Mouse (Mus musculus) midbrain, embryonic 15.5 days (tissue): ENCODE measurements around the gene Krt28. TPM values are rescaled to one million over a fixed set of nuclear protein-coding genes. Genes with fewer than 3 reads are reported as not detected.

ENCODE experiments used
- ATAC-seq: fragments of 200-750 bp; cut with Nextera tagmentation; replicated peaks from 2 replicates; pipeline ENCODE4 v1.8.0; 2017; ENCODE audit warnings: moderate TSS enrichment
- H3K27ac ChIP-seq: fragments of 300-500 bp; sonication (generic); 2 replicates; pipeline ENCODE4 v1.5.1; 2015; ENCODE audit warnings: mild to moderate bottlenecking, inconsistent platforms
- H3K27me3 ChIP-seq: fragments of 300-500 bp; sonication (generic); replicated peaks from 2 replicates; pipeline ENCODE4 v1.6.1; 2015; ENCODE audit warnings: inconsistent platforms
- H3K36me3 ChIP-seq: fragments of 300-500 bp; sonication (generic); replicated peaks from 2 replicates; pipeline ENCODE4 v1.6.1; 2015; ENCODE audit warnings: inconsistent platforms
- H3K4me1 ChIP-seq: fragments of 300-500 bp; sonication (generic); 2 replicates; pipeline ENCODE4 v1.6.1; 2015; ENCODE audit warnings: inconsistent platforms
- H3K4me2 ChIP-seq: fragments of 300-500 bp; sonication (generic); 2 replicates; pipeline ENCODE4 v1.6.1; 2015; ENCODE audit warnings: inconsistent platforms, mild to moderate bottlenecking, moderate library complexity
- H3K4me3 ChIP-seq: fragments of 300-500 bp; sonication (generic); 2 replicates; pipeline ENCODE4 v1.5.1; 2015; ENCODE audit warnings: mild to moderate bottlenecking, inconsistent platforms
- H3K9ac ChIP-seq: fragments of 300-500 bp; sonication (generic); 2 replicates; pipeline ENCODE4 v1.6.1; 2015; ENCODE audit warnings: mild to moderate bottlenecking, inconsistent platforms
- H3K9me3 ChIP-seq: fragments of 300-500 bp; sonication (generic); 2 replicates; pipeline ENCODE4 v1.6.1; 2016; ENCODE audit warnings: inconsistent platforms
- WGBS: fragments of 180-500 bp; shearing (Covaris S2); methylation state at CpG from one replicate; pipeline ENCODE4 v1.1.7; 2015; ENCODE audit warnings: mixed read lengths; 5-methylcytosine and 5-hydroxymethylcytosine counted together
- polyA plus RNA-seq: library from polyadenylated mRNA; unstranded; fragments of >200 nt; fragmentation: Nextera tagmentation; extraction: Ambion mirVana; gene quantifications from 2 replicates; pipeline ENCODE4 v1.2.1, GENCODE M21; 2015

The Krt28 gene
- polyA plus RNA-seq, 1 experiment from 2014 or later, result 0.21 TPM

DNA sequence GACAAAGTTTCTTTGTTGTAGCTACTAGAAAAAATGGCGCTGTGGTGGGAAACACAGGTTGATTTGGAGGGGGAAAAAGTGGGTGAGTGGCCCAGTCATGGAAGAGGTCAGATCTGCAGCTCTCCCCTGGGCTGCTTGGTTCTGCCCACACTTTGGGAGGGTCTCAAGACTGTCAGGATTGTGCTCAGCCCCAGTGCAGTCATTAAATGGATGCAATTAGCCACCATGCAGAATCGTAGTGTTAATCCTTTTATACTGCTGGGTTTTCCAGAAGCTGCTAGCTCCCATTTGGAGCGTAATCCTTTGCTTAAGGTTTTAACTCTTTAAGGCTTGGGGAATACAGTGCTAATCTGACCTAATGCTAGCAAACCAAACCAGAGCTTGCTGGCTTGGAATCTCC, 21.3 kb upstream of the Krt28 start:
- Histone ChIP-seq H3K4me3 (no peak overlapping the region), H3K36me3 (no peaks in the 10 kb centered on the region), H3K27me3 (0 out of 2 replicates have a peak, but pooled peaks cover 4% of the 10 kb centered on the region), H3K9ac (no peak overlapping the region), H3K27ac (no peak overlapping the region), H3K4me1 (0 out of 2 replicates have a peak, but pooled peaks cover 5% of the 10 kb centered on the region), H3K4me2 (no peak overlapping the region), H3K9me3 (no peaks in the 10 kb centered on the region)
- no peak for ATAC-seq
- WGBS, result 15% methylated on average over 3 of the region's 3 CpGs

DNA sequence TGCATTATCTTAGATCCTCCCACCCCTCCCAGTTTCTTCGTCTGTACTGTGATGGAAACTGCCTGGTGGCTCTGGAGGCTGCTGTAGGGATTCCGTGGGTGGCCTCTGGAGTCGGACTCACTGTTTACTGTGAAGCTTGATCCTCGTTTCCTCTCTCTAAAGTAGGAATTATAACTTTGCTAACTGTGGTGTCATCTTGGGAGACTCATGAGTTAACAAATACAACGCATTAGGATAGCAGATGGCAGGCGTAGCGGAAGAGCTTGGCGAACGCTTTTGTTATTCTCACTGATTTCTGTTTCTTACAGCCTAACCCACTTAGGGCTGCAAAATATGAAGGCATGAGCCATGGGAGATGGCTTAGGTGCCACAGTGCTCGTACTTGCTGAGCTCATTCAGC, 17.8 kb upstream of the Krt28 start:
- H3K36me3 ChIP-seq, result no peaks in the 10 kb centered on the region

DNA sequence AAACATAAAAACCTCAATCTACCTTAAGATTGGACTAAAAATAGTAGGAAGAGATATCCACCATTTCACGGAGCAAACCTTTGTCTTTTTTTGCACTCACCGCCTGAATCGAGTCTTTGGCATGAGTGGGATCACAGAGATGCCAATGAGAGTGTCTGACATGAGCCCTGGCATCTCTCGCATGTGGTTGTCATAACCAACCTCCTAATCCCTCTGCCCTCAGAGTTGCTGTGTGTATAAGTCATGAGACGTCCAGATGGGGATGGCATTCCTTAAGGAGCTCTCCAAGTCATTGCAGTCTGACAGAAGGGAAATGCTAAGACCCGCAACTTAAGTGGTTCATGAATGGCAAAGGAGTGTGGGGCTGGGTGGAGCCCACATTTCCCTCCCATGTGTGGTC, 16.7 kb upstream of the Krt28 start:
- Histone ChIP-seq H3K27ac (no peak overlapping the region), H3K36me3 (no peaks in the 10 kb centered on the region), H3K27me3 (no peaks in the 10 kb centered on the region), H3K9ac (no peak overlapping the region), H3K9me3 (no peaks in the 10 kb centered on the region), H3K4me1 (peaks cover 18% of the 10 kb centered on the region), H3K4me2 (no peak overlapping the region), H3K4me3 (no peak overlapping the region)
- ATAC-seq, result no peak
- WGBS, result 83% methylated on average over 6 of the region's 6 CpGs

More for the DNA sequence above, 17.8 kb upstream of the Krt28 start:
- Histone ChIP-seq H3K4me2 (no peak overlapping the region), H3K9me3 (no peaks in the 10 kb centered on the region), H3K4me3 (no peak overlapping the region), H3K4me1 (peaks cover 8% of the 10 kb centered on the region; the same call in 1 of the 2 replicates), H3K27ac (no peak overlapping the region), H3K9ac (no peak overlapping the region), H3K27me3 (no peaks in the 10 kb centered on the region)
- no peak for ATAC-seq
- 81% methylated on average over 10 of the region's 10 CpGs for WGBS

DNA sequence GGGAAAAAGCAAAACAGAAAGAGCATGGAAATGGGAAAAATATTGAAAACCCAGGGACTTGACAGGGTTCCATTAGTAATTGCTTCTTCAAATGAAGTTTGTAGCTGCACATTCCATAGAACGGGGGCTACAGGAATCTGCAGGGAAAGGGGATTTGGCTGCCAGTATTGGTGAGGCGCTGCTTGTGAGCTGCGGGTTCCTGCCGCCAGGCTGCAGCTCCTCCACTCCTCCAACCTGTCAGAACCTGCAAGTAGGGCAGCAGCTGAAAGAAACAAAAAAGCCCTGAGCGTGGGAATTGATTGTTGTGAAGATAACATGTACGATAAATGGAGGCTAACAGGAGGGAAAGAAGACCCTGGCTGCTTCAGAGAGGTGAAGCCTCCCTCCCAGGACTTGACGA, 16.2 kb upstream of the Krt28 start:
- no peak for ATAC-seq
- Histone ChIP-seq H3K4me3 (no peak overlapping the region), H3K36me3 (no peaks in the 10 kb centered on the region), H3K9me3 (no peaks in the 10 kb centered on the region), H3K27me3 (no peaks in the 10 kb centered on the region), H3K27ac (no peak overlapping the region), H3K4me1 (peaks cover 14% of the 10 kb centered on the region), H3K9ac (no peak overlapping the region), H3K4me2 (no peak overlapping the region)
- whole genome bisulfite sequencing, result 77% methylated on average over 7 of the region's 7 CpGs

DNA sequence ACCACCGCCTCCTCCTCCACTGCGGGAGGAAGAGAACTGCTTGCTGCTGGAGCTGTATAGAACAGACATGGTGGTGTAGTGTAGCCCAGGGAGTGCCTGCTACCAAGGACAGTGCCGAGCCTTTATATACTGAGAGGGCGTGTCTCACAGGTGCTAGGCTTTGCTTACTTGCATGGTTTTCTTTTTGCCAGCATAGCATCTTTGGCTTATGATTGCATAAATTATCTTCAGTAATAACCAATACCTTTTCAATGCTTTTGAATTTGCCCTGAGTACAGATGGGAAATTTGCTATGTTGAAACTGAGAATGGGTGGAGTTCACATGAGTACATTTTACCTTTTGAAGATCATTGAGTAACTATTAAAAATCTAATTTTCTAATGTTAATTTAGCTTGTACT, 14.6 kb upstream of the Krt28 start, which contains the start of gene Krt10:
TSS of gene Krt10 (minus strand) at position 101 of the 400 bp plus-strand sequence.
- ATAC-seq, result no peak
- Histone ChIP-seq H3K4me3 (no peak within 1 kb of the TSS), H3K9ac (no peak within 1 kb of the TSS), H3K4me2 (no peak within 1 kb of the TSS), H3K36me3 (no peaks in the 10 kb centered on the region), H3K27ac (no peak within 1 kb of the TSS), H3K27me3 (no peaks in the 10 kb centered on the region), H3K9me3 (no peaks in the 10 kb centered on the region), H3K4me1 (peaks cover 18% of the 10 kb centered on the region)
- WGBS, result 90% methylated on average over 4 of the region's 4 CpGs

DNA sequence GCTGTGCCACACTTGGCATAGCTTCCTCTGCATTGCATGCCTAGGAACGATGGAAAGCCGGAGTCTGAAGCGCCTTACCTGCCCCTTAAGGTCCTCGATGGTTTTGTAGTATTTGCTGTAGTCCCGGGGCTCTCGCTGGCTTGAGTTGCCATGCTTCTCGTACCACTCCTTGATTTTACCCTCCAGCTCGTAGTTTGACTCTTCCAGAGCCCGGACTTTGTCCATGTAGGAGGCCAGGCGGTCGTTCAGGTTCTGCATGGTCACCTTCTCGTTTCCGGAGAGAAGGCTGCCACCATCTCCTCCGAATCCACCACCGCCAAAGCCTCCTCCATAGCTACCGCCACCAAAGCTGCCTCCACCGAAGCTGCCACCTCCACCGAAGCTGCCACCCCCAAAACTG, 14.0 kb upstream of the Krt28 start:
- H3K27me3 ChIP-seq, result no peaks in the 10 kb centered on the region
- WGBS, result 96% methylated on average over 18 of the region's 18 CpGs
- no peak for ATAC-seq
- no peaks in the 10 kb centered on the region for H3K9me3 ChIP-seq
- H3K27ac ChIP-seq, result no peak overlapping the region
- no peak overlapping the region for H3K4me3 ChIP-seq
- no peaks in the 10 kb centered on the region for H3K36me3 ChIP-seq
- no peak overlapping the region for H3K9ac ChIP-seq
- H3K4me1 ChIP-seq, result peaks cover 18% of the 10 kb centered on the region
- no peak overlapping the region for H3K4me2 ChIP-seq

DNA sequence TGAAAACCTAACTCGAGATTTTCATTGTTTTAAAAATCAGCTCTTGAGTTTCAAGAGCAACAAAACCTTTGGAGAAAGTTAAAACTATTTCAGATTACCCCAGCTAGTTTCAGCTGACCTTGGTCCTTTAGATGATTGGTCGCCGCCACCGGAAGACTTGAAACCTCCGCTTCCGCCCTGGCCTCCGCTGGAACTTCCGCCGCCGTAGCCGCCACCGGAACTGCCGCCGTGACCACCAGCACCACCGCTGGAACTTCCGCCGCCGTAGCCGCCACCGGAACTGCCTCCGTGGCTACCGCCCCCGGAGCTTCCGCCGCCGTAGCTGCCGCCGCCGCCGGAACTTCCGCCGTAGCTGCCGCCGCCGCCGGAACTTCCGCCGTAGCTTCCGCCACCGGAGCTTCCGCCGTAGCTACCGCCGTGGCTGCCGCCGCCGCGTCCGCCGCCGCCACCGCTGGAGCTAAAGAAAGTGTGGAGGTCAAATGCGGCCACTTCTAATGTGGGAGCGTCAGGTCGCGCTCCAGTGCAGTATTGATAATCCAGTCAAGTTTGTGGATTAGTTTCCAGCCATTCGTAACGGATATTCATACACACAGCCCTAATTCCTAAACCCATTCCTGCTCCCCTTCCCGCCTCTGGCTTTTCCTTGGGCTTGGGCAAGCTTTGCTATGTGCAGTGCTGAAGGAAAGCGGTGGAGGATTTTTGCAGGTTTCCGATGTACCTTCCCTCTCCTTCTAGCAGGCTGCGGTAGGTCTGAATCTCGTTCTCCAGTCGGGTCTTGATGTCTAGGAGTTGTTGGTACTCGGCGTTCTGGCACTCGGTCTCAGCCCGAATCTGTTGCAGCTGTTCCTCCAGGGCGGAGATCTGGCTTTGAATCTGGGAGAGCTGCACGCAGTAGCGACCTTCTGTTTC, 11.4 kb upstream of the Krt28 start:
- Histone ChIP-seq H3K27me3 (peaks cover 7% of the 10 kb centered on the region; the same call in 1 of the 2 replicates), H3K4me1 (peaks cover 18% of the 10 kb centered on the region), H3K36me3 (no peaks in the 10 kb centered on the region), H3K4me2 (peak overlapping the region; percentile 74), H3K4me3 (peak overlapping the region; percentile 69), H3K9me3 (no peaks in the 10 kb centered on the region), H3K9ac (peak overlapping the region; percentile 71), H3K27ac (peak overlapping the region; percentile 96)
- 1% methylated on average over 71 of the region's 71 CpGs for whole genome bisulfite sequencing
- peak; percentile 91 for ATAC-seq

DNA sequence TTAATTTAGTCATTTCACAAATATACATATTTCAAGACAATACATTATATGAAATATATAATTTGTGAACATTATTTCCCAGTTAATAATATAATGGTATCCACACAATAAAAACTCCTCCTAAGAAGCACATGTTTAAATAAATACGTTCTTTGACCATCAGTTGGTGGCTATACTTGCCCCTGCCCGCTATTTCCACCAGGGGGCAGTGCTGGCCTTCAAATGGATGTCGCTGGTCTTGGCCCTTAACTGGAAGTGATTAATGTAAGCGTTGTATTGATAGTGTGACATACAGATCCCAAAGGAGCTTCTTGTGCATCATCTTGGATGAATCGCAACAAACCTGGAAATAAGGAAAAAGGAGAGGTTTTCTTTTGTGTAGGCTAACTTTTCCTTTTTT, 4.9 kb upstream of the Krt28 start:
- Histone ChIP-seq H3K27me3 (peaks cover 12% of the 10 kb centered on the region; the same call in 1 of the 2 replicates), H3K4me2 (no peak overlapping the region), H3K36me3 (no peaks in the 10 kb centered on the region), H3K4me3 (no peak overlapping the region), H3K9ac (no peak overlapping the region), H3K27ac (no peak overlapping the region), H3K9me3 (no peaks in the 10 kb centered on the region), H3K4me1 (no peaks in the 10 kb centered on the region)
- 13% methylated on average over 5 of the region's 5 CpGs for WGBS
- ATAC-seq, result no peak

DNA sequence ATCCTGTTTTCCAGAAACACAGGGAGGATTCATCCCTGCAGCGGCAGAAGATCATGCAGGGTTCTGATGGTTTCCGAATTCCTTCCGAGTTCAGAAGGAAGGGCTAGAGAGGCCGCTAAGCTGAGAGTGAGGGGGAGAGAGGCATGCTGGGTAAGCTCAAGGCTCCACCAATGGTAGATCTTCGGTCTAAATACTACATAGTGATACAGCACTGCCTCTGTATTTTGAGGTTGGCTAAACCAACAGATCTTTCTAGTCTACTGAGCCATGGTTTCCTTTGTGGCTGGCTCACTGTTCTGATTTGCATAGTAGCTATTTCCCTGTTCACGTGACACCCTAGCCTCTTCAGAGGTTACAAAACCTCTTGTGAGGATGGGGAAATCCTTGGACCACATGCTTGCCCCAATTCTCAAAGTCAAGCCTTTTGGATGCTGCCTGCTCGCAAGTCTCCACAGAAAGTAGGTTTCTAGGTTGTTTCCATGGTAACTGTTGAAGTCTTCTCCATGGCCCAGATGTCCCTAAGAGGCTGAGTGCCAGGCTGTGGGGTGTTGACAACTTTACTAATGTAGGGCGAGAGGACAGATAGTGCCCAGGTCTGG, 4.8 kb downstream of the Krt28 start:
- 0 out of 2 replicates have a peak, but pooled peaks cover 3% of the 10 kb centered on the region for H3K4me1 ChIP-seq
- no peak for ATAC-seq
- no peaks in the 10 kb centered on the region for H3K36me3 ChIP-seq
- no peaks in the 10 kb centered on the region for H3K9me3 ChIP-seq
- H3K4me3 ChIP-seq, result no peak overlapping the region
- peaks cover 3% of the 10 kb centered on the region; the same call in 1 of the 2 replicates for H3K27me3 ChIP-seq
- peak overlapping the region; percentile 45; the same call in 1 of the 2 replicates for H3K27ac ChIP-seq
- no peak overlapping the region for H3K4me2 ChIP-seq
- WGBS, result 80% methylated on average over 8 of the region's 8 CpGs
- no peak overlapping the region for H3K9ac ChIP-seq

DNA sequence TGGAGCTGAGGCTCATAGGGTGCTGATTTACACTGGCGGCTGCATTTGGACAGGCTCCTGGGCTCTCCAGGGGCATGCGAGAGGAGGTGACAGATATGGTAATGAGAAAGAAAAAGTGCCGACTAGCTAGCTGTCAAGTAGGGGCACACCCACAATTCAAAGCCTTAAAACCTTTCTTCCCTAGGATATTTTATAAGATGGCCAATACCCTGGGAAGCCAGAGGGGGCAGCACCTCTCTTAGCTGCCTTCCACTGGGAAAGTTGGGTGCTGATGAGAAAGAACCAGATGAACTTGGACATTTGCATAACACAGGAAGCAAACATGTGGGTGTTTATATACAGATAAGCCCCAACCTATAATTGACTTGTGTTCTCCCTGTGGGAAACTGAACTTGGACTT, 5.5 kb downstream of the Krt28 start:
- ATAC-seq, result no peak
- Histone ChIP-seq H3K4me3 (no peak overlapping the region), H3K27ac (no peak overlapping the region; the same call in 1 of the 2 replicates), H3K9ac (no peak overlapping the region), H3K36me3 (no peaks in the 10 kb centered on the region), H3K4me1 (0 out of 2 replicates have a peak, but pooled peaks cover 3% of the 10 kb centered on the region), H3K4me2 (no peak overlapping the region), H3K27me3 (no peaks in the 10 kb centered on the region), H3K9me3 (no peaks in the 10 kb centered on the region)
- 15% methylated on average over 3 of the region's 3 CpGs for WGBS

DNA sequence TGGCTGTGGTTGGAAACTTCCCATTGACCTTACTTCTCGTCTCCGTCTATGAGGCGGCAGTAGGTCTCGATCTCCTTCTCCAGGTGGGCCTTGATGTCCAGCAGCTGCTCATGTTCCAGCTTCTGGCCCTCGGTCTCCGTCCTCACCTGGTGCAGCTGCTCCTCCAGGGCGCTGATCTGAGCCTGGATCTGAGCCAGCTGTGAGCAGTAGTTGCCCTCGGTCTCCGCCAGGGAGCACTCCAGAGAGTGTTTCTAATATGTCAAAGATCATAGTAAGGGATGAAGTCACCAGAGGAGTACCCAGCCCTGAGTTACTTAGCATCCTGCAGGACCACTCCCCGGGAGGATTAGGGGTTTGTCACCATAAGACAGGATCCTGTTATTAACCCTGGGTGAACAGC, 7.9 kb downstream of the Krt28 start:
- Histone ChIP-seq H3K4me1 (0 out of 2 replicates have a peak, but pooled peaks cover 3% of the 10 kb centered on the region), H3K4me3 (no peak overlapping the region), H3K9me3 (no peaks in the 10 kb centered on the region), H3K36me3 (no peaks in the 10 kb centered on the region), H3K27ac (no peak overlapping the region), H3K27me3 (no peaks in the 10 kb centered on the region), H3K9ac (no peak overlapping the region), H3K4me2 (no peak overlapping the region)
- 49% methylated on average over 10 of the region's 10 CpGs for WGBS
- ATAC-seq, result no peak

DNA sequence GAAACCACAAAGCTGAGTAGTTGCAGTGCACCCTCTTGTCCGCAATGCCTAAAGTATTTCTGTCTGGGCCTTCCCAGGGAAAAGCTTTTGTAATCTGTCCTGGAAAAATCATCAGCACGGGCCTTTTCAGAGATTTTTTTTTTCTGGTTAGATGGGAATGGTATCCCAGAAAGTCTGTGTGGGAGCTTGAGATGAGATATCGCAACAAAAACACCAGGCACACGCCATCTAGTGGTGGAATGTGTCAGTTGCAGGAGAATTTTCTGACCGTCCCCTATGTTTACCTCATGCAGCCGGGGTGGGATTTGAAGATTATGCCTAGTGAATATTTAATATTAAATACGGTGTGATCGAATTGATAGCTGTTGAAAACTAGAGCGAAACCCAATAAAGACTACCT, 10.3 kb downstream of the Krt28 start:
- Histone ChIP-seq H3K4me2 (no peak overlapping the region), H3K9me3 (no peaks in the 10 kb centered on the region), H3K9ac (no peak overlapping the region), H3K27ac (no peak overlapping the region), H3K4me1 (no peaks in the 10 kb centered on the region), H3K27me3 (no peaks in the 10 kb centered on the region), H3K4me3 (no peak overlapping the region), H3K36me3 (no peaks in the 10 kb centered on the region)
- no peak for ATAC-seq
- WGBS, result 24% methylated on average over 9 of the region's 9 CpGs
